Mouse (Mus musculus): Measurements from ENCODE around the gene Klk10.

The Klk10 gene

GRCm38 (mm10) chr7:43797333-43797769, 16.5 kb downstream of the Klk10 start, which contains the start of gene Klk8:
Klk8 (plus strand) TSS chr7:43797577.
- peak in 1 of 2 experiments; percentile 16 for DNase-seq

- DNase-seq, result no peak
These were observed 17.1 kb downstream of the Klk10 start for GRCm38 (mm10) chr7:43797844-43798462.

- no peak for DNase-seq
These were observed 19.0 kb downstream of the Klk10 start for GRCm38 (mm10) chr7:43799876-43800275.

DNA sequence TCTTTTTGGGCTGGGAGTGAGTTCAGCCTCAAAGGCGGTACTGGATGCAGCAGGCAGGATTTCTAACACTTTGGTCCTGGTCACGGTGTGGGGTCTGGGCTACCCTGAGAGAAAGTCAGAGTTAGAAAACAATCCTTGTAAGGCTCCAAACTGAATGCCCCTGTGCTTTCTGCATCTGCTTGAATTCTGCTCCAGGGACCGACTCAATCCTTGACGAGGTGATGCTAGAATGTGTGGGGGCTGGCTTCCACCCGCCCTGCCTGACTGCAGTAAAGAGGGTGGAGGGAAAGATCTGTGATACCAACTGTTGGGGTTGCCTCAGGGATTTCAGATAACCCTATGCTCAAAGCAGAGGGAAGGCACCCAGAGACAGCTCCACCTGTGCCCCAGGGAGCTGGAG, 30.2 kb downstream of the Klk10 start, which contains the start of gene Klk7:
Gene Klk7 (plus strand): TSS at position 301 of the 400 bp plus-strand sequence.
- no peak for DNase-seq

GRCm38 (mm10) chr7:43815211-43815610, 34.4 kb downstream of the Klk10 start:
- no peak for DNase-seq

DNA sequence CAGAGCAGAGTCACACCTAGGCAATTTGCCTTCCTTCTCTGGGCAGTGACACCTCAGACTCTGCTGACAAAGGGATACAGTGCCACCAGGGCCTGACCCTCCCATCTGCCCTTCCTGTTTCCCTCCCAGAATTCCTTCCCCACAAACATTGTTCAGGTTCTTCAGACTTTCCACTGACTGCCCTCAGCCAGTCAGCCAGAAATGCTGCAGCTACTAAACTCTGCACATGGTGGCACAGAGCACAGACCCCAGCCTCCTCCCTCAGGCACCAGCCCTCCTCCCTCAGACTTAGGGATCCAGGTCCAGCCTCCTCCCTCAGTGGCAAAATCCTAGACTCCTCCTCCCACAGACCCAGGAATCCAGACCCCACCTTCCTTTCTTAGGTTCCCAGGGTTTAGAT, 35.9 kb downstream of the Klk10 start:
- no peak for DNase-seq

DNA sequence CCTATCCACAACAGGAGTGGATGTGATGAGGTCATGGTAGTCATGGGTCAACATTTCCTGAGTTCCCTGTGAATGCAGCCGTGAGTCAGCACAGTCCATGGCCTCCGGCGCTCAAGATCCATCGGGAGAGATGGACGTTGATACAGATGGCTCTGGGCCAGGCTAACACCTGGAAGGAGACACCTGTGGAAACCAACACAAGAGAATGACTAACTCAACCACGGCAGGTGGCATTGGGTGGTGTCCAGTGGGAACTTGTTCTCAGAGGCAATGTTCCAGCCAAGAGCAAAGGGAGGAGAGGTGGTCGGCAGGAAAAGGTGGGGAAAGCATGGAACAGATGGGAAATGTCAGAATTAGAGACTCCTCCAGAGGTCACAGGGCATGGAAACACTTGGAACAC, 40.7 kb downstream of the Klk10 start:
- DNase-seq, result no peak

GRCm38 (mm10) chr7:43824199-43824598, 43.4 kb downstream of the Klk10 start, which contains the start of gene Klk6:
Klk6 (plus strand) TSS chr7:43824499.
- no peak for DNase-seq

DNA sequence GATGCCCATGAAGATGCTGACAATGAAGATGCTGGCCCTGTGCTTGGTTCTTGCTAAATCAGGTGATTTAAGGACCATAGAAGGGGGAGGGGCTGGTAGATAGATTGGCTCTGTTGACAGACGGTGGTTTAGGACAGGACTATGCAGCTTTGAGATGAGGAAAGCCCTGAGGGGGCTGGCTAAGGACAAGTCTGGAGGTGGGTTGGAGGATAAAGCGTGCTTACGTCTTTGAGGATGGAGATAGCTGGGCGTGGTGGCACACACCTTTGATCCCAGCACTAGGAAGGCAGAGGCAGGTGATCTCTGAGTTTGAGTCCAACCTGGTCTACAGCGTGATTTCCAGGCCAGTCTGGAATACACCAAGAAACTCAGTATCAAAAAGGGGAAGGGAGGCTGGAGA, 45.2 kb downstream of the Klk10 start:
- no peak for DNase-seq

GRCm38 (mm10) chr7:43827706-43828105, 46.9 kb downstream of the Klk10 start:
- no peak for DNase-seq

GRCm38 (mm10) chr7:43829006-43829405, 48.2 kb downstream of the Klk10 start:
- DNase-seq, result no peak
